Mouse (Mus musculus): ENCODE data around the gene Nek6.

- no peak for TF ChIP-seq CTCF (IDR thresholded peaks at IDR 0.05; ENCODE audit: insufficient read depth, low read depth, low read length)
- no peak for TF ChIP-seq POLR2A (IDR thresholded peaks at IDR 0.05; ENCODE audit: insufficient read depth, low read depth, low read length)
These were observed 31.7 kb downstream of the Nek6 start for GRCm38 (mm10) chr2:38543158-38543557.
